8 mouse cellular contexts compared by ENCODE assay signal in the genomic region with DNA sequence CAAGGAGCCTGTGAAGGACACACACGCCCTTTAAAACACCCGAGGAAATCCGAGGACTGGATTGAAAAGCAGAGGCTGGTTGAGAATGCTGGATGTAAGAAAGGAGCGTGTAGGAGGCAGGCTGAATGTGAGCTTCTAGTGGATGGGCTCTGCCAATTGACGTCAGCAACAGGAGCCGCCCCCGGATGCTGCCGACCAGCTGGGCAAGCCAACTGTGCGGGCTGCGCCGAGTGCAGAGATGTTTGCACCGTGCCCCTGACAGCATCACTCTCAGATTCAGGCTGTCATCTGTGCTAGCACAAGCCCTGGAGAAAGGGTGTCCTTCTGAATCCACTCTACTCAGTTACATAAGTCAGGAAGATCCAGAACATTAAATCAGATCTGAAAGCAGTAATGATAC. TPM values are rescaled to one million over a fixed set of nuclear protein-coding genes. Genes with fewer than 3 reads are reported as not detected.
DNase-seq lines count a peak whose midpoint lies in the region; ATAC-seq and TF ChIP-seq lines count a peak whose summit lies in the region.

No protein-coding gene starts in this region.

- no peak overlapping the region for H3K27ac ChIP-seq in limb, embryonic 12.5 days
- H3K27ac ChIP-seq in limb, embryonic 10.5 days, result no peak overlapping the region
- no peak overlapping the region for H3K27ac ChIP-seq in embryonic facial prominence, embryonic 14.5 days (replicated peaks; ENCODE audit: low read depth, low read length)
- no peak overlapping the region for H3K27ac ChIP-seq in limb, embryonic 14.5 days (replicated peaks; ENCODE audit: low read depth, low read length)
- no peak overlapping the region for H3K27ac ChIP-seq in testis, adult 2 months (ENCODE audit: control insufficient read depth, insufficient read depth, low read depth, low read length)

- ATAC-seq in limb, embryonic 12.5 days (ENCODE audit: insufficient number of reproducible peaks, insufficient read depth, low FRiP score, low TSS enrichment, low read depth), result no peak
- ATAC-seq in embryonic facial prominence, embryonic 14.5 days (ENCODE audit: low read depth), result no peak
- ATAC-seq in limb, embryonic 14.5 days (ENCODE audit: low FRiP score, low read depth), result no peak

- peaks cover 41% of the 10 kb centered on the region for H3K27me3 ChIP-seq in limb, embryonic 12.5 days
- H3K27me3 ChIP-seq in limb, embryonic 10.5 days (ENCODE audit: low read depth, poor library complexity, severe bottlenecking), result peaks cover 14% of the 10 kb centered on the region
- no peaks in the 10 kb centered on the region for H3K27me3 ChIP-seq in embryonic facial prominence, embryonic 14.5 days (replicated peaks; ENCODE audit: control insufficient read depth, insufficient read depth, low read length)
- H3K27me3 ChIP-seq in limb, embryonic 14.5 days (ENCODE audit: control insufficient read depth, insufficient read depth, low read length), result no peaks in the 10 kb centered on the region
- no peaks in the 10 kb centered on the region for H3K27me3 ChIP-seq in testis, adult 2 months (ENCODE audit: control insufficient read depth, insufficient read depth, low read length)

- peaks cover 11% of the 10 kb centered on the region; the same call in 1 of the 2 replicates for H3K4me1 ChIP-seq in limb, embryonic 12.5 days (replicated peaks)
- peaks cover 9% of the 10 kb centered on the region; the same call in 1 of the 2 replicates for H3K4me1 ChIP-seq in limb, embryonic 10.5 days
- peaks cover 4% of the 10 kb centered on the region; the same call in 1 of the 2 replicates for H3K4me1 ChIP-seq in embryonic facial prominence, embryonic 14.5 days (ENCODE audit: control insufficient read depth, insufficient read depth, low read length)
- no peaks in the 10 kb centered on the region for H3K4me1 ChIP-seq in limb, embryonic 14.5 days (ENCODE audit: control insufficient read depth, insufficient read depth, low read length)
- peaks cover 6% of the 10 kb centered on the region; the same call in 1 of the 2 replicates for H3K4me1 ChIP-seq in testis, adult 2 months (ENCODE audit: control insufficient read depth, insufficient read depth, low read length)

- H3K4me2 ChIP-seq in limb, embryonic 12.5 days, result peak overlapping the region; percentile 36
- H3K4me2 ChIP-seq in embryonic facial prominence, embryonic 14.5 days (ENCODE audit: low read depth, low read length), result 0 out of 2 replicates have a peak overlapping the region, but pooled peaks have one; percentile 10
- H3K4me2 ChIP-seq in limb, embryonic 14.5 days (replicated peaks; ENCODE audit: low read depth, low read length, severe bottlenecking), result peak overlapping the region; percentile 20; the same call in 1 of the 2 replicates

- no peak overlapping the region for H3K4me3 ChIP-seq in limb, embryonic 12.5 days (replicated peaks)
- H3K4me3 ChIP-seq in limb, embryonic 10.5 days, result no peak overlapping the region
- no peak overlapping the region for H3K4me3 ChIP-seq in embryonic facial prominence, embryonic 14.5 days (ENCODE audit: low read depth, low read length)
- no peak overlapping the region for H3K4me3 ChIP-seq in limb, embryonic 14.5 days (replicated peaks; ENCODE audit: low read length)
- H3K4me3 ChIP-seq in testis, adult 2 months (ENCODE audit: control insufficient read depth, low read depth, low read length), result peak overlapping the region; percentile 42; the same call in 1 of the 2 replicates

- WGBS in limb, embryonic 12.5 days, result 48% methylated on average over 12 of the region's 12 CpGs
- WGBS in limb, embryonic 10.5 days, result 61% methylated on average over 12 of the region's 12 CpGs
- WGBS in embryonic facial prominence, embryonic 14.5 days, result 52% methylated on average over 12 of the region's 12 CpGs
- 49% methylated on average over 12 of the region's 12 CpGs for WGBS in limb, embryonic 14.5 days

- TF ChIP-seq POLR2A in limb, embryonic 14.5 days (IDR thresholded peaks at IDR 0.05; ENCODE audit: borderline replicate concordance, extremely low read depth, insufficient read depth, insufficient read length), result no peak
- TF ChIP-seq POLR2A in testis, adult 2 months (IDR thresholded peaks at IDR 0.05; ENCODE audit: control insufficient read depth, low read depth, low read length), result no peak

- H3K36me3 ChIP-seq in limb, embryonic 12.5 days, result no peaks in the 10 kb centered on the region
- H3K36me3 ChIP-seq in limb, embryonic 10.5 days, result no peaks in the 10 kb centered on the region
- H3K36me3 ChIP-seq in embryonic facial prominence, embryonic 14.5 days (ENCODE audit: control insufficient read depth, insufficient read depth, low read length), result no peaks in the 10 kb centered on the region
- no peaks in the 10 kb centered on the region for H3K36me3 ChIP-seq in limb, embryonic 14.5 days (ENCODE audit: control insufficient read depth, insufficient read depth, low read length)
- H3K36me3 ChIP-seq in testis, adult 2 months (ENCODE audit: control insufficient read depth, insufficient read depth, low read length), result no peaks in the 10 kb centered on the region

- no peak overlapping the region; the same call in 1 of the 2 replicates for H3K9ac ChIP-seq in limb, embryonic 12.5 days (replicated peaks)
- H3K9ac ChIP-seq in embryonic facial prominence, embryonic 14.5 days (ENCODE audit: low read depth, low read length), result no peak overlapping the region
- H3K9ac ChIP-seq in limb, embryonic 14.5 days (ENCODE audit: low read depth, low read length, severe bottlenecking), result no peak overlapping the region

- H3K9me3 ChIP-seq in limb, embryonic 12.5 days, result no peaks in the 10 kb centered on the region
- H3K9me3 ChIP-seq in limb, embryonic 10.5 days (replicated peaks), result no peaks in the 10 kb centered on the region
- no peaks in the 10 kb centered on the region for H3K9me3 ChIP-seq in embryonic facial prominence, embryonic 14.5 days (ENCODE audit: control insufficient read depth, low read length)
- no peaks in the 10 kb centered on the region for H3K9me3 ChIP-seq in limb, embryonic 14.5 days (ENCODE audit: control insufficient read depth, low read length)

- TF ChIP-seq CTCF in testis, adult 2 months (IDR thresholded peaks at IDR 0.05; ENCODE audit: control insufficient read depth, insufficient read depth, insufficient replicate concordance, low read depth, low read length), result no peak

- no peak for DNase-seq in limb, embryonic 10.5 days (ENCODE audit: low spot score)
- peak; percentile 51 for DNase-seq in embryonic facial prominence, embryonic 14.5 days (ENCODE audit: low spot score)
- peak; percentile 75 for DNase-seq in kidney, postnatal 10 days
- DNase-seq in limb, embryonic 14.5 days (ENCODE audit: low spot score), result peak; percentile 23
- DNase-seq in retina, postnatal 1 day, result no peak
- DNase-seq in embryo, embryonic 11 days, result no peak

RNA-seq across cellular contexts. Expression of gene Pde10a, which starts 37.3 kb away (rescaled TPM):
- 2.4 and 4.4 TPM in 2 replicates for polyA plus RNA-seq in limb, embryonic 12.5 days (2016; fragmentation: Nextera tagmentation; extraction: Ambion mirVana)
- polyA plus RNA-seq in limb, embryonic 10.5 days (2016; fragmentation: Nextera tagmentation; extraction: Ambion mirVana), result 1.6 and 1.9 TPM in 2 replicates
- 2.3 and 3.5 TPM in 2 replicates for polyA plus RNA-seq in embryonic facial prominence, embryonic 14.5 days (2014; fragmentation: Nextera tagmentation; extraction: Ambion mirVana)
- polyA plus RNA-seq in limb, embryonic 14.5 days (2012; rRNA removed), result 5.0 and 5.8 TPM in 2 replicates
- polyA plus RNA-seq in limb, embryonic 14.5 days (2014; fragmentation: Nextera tagmentation; extraction: Ambion mirVana), result 3.1 and 3.8 TPM in 2 replicates
- 26.2 and 28.3 TPM in 2 replicates for polyA plus RNA-seq in testis, adult 2 months (2012; rRNA removed)

RNA-seq across cellular contexts. Expression of gene T, which starts 53.6 kb away (rescaled TPM):
- 0.83 and 1.5 TPM in 2 replicates for polyA plus RNA-seq in limb, embryonic 12.5 days (2016; fragmentation: Nextera tagmentation; extraction: Ambion mirVana)
- 0.93 and 1.2 TPM in 2 replicates for polyA plus RNA-seq in limb, embryonic 10.5 days (2016; fragmentation: Nextera tagmentation; extraction: Ambion mirVana)
- polyA plus RNA-seq in embryonic facial prominence, embryonic 14.5 days (2014; fragmentation: Nextera tagmentation; extraction: Ambion mirVana), result 0.24 and 0.60 TPM in 2 replicates
- polyA plus RNA-seq in limb, embryonic 14.5 days (2012; rRNA removed), result 3.6 and 4.7 TPM in 2 replicates
- 0.56 and 0.72 TPM in 2 replicates for polyA plus RNA-seq in limb, embryonic 14.5 days (2014; fragmentation: Nextera tagmentation; extraction: Ambion mirVana)
- 0.09 and 0.28 TPM in 2 replicates for polyA plus RNA-seq in testis, adult 2 months (2012; rRNA removed)

Comparison
In these comparisons a context has a peak if more than half of its experiments do, and no peak if none do; other contexts are left out.
1. DNase-seq: peak in embryonic facial prominence, embryonic 14.5 days (single experiment), kidney, postnatal 10 days (single experiment) and limb, embryonic 14.5 days (single experiment); none in limb, embryonic 10.5 days (single experiment), retina, postnatal 1 day (single experiment) and embryo, embryonic 11 days (single experiment).
2. Peak in every context shown above with its lines, with median percentiles within 50 percentile points of each other: H3K4me2 ChIP-seq.